8 mouse cellular contexts compared by ENCODE assay signal in genomic region chr14:20180751-20181162, GRCm38 (mm10). TPM values are rescaled to one million over a fixed set of nuclear protein-coding genes. Genes with fewer than 3 reads are reported as not detected.
DNase-seq lines count a peak whose midpoint lies in the region; ATAC-seq and TF ChIP-seq lines count a peak whose summit lies in the region.

No protein-coding gene starts in this region.

- no peaks in the 10 kb centered on the region for H3K9me3 ChIP-seq in heart, embryonic 10.5 days
- H3K9me3 ChIP-seq in limb, embryonic 10.5 days (replicated peaks) = no peaks in the 10 kb centered on the region
- no peaks in the 10 kb centered on the region for H3K9me3 ChIP-seq in stomach, embryonic 15.5 days

- no peak overlapping the region for H3K4me3 ChIP-seq in cerebellum, adult 2 months (replicated peaks; ENCODE audit: insufficient read depth, low read depth, low read length)
- peak overlapping the region; percentile 87 for H3K4me3 ChIP-seq in bone marrow, adult 2 months (replicated peaks; ENCODE audit: control insufficient read depth, low read depth, low read length)
- H3K4me3 ChIP-seq in heart, embryonic 10.5 days = peak overlapping the region; percentile 69
- H3K4me3 ChIP-seq in limb, embryonic 10.5 days = peak overlapping the region; percentile 68
- H3K4me3 ChIP-seq in stomach, embryonic 15.5 days (replicated peaks) = peak overlapping the region; percentile 61

- peak overlapping the region; percentile 88 for H3K4me2 ChIP-seq in stomach, embryonic 15.5 days

- TF ChIP-seq CTCF in cerebellum, adult 2 months (IDR thresholded peaks at IDR 0.05; ENCODE audit: borderline replicate concordance, insufficient read depth, low read depth, low read length) = no peak
- no peak for TF ChIP-seq CTCF in bone marrow, adult 2 months (IDR thresholded peaks at IDR 0.05; ENCODE audit: control insufficient read depth, insufficient read depth, low read length)

- H3K36me3 ChIP-seq in heart, embryonic 10.5 days = no peaks in the 10 kb centered on the region
- H3K36me3 ChIP-seq in limb, embryonic 10.5 days = no peaks in the 10 kb centered on the region
- H3K36me3 ChIP-seq in stomach, embryonic 15.5 days = no peaks in the 10 kb centered on the region

- under 1% methylated on average over 24 of the region's 24 CpGs for WGBS in cerebellum, adult 2 months
- WGBS in bone marrow, adult 2 months = 0% methylated on average over 24 of the region's 24 CpGs
- under 1% methylated on average over 24 of the region's 24 CpGs for WGBS in heart, embryonic 10.5 days
- WGBS in limb, embryonic 10.5 days = 1% methylated on average over 24 of the region's 24 CpGs
- under 1% methylated on average over 24 of the region's 24 CpGs for WGBS in stomach, embryonic 15.5 days

- TF ChIP-seq POLR2A in cerebellum, adult 2 months (IDR thresholded peaks at IDR 0.05; ENCODE audit: borderline replicate concordance, insufficient read depth, low read length) = no peak
- TF ChIP-seq POLR2A in bone marrow, adult 2 months (IDR thresholded peaks at IDR 0.05; ENCODE audit: borderline replicate concordance, control insufficient read depth, low read depth, low read length) = no peak

- H3K27ac ChIP-seq in cerebellum, adult 2 months (ENCODE audit: insufficient read depth, low read length) = no peak overlapping the region
- H3K27ac ChIP-seq in bone marrow, adult 2 months (ENCODE audit: control insufficient read depth, insufficient read depth, low read depth, low read length, poor library complexity) = no peak overlapping the region; the same call in 1 of the 2 replicates
- H3K27ac ChIP-seq in heart, embryonic 10.5 days = peak overlapping the region; percentile 87
- peak overlapping the region; percentile 89 for H3K27ac ChIP-seq in limb, embryonic 10.5 days
- no peak overlapping the region for H3K27ac ChIP-seq in stomach, embryonic 15.5 days

- no peaks in the 10 kb centered on the region; the same call in 1 of the 2 replicates for H3K27me3 ChIP-seq in cerebellum, adult 2 months (ENCODE audit: control insufficient read depth, insufficient read depth, low read length)
- no peaks in the 10 kb centered on the region for H3K27me3 ChIP-seq in heart, embryonic 10.5 days (ENCODE audit: insufficient read depth, poor library complexity, severe bottlenecking)
- H3K27me3 ChIP-seq in limb, embryonic 10.5 days (ENCODE audit: low read depth, poor library complexity, severe bottlenecking) = no peaks in the 10 kb centered on the region
- H3K27me3 ChIP-seq in stomach, embryonic 15.5 days (replicated peaks) = no peaks in the 10 kb centered on the region

- ATAC-seq in cerebellum, adult (ENCODE audit: insufficient number of reproducible peaks, low FRiP score, low TSS enrichment) = 0 out of 2 replicates have a peak, but pooled peaks have one; percentile 31
- peak; percentile 75 for ATAC-seq in megakaryocyte-erythroid progenitor cell, adult 5-6 weeks (replicated peaks; ENCODE audit: low FRiP score, low TSS enrichment, poor library complexity, severe bottlenecking)
- ATAC-seq in stomach, embryonic 15.5 days (ENCODE audit: insufficient read depth, low FRiP score, low read depth) = peak; percentile 35; the same call in 1 of the 2 replicates

- no peaks in the 10 kb centered on the region; the same call in 1 of the 2 replicates for H3K4me1 ChIP-seq in cerebellum, adult 2 months (ENCODE audit: control insufficient read depth, insufficient read depth, low read length)
- H3K4me1 ChIP-seq in bone marrow, adult 2 months (ENCODE audit: control insufficient read depth, insufficient read depth, low read length) = no peaks in the 10 kb centered on the region; the same call in 1 of the 2 replicates
- H3K4me1 ChIP-seq in heart, embryonic 10.5 days = peaks cover 41% of the 10 kb centered on the region
- H3K4me1 ChIP-seq in limb, embryonic 10.5 days = peaks cover 56% of the 10 kb centered on the region
- peaks cover 28% of the 10 kb centered on the region for H3K4me1 ChIP-seq in stomach, embryonic 15.5 days

- DNase-seq in cerebellum, adult 2 months = no peak
- peak; percentile 82 for DNase-seq in heart, embryonic 10.5 days (ENCODE audit: low spot score)
- DNase-seq in limb, embryonic 10.5 days (ENCODE audit: low spot score) = peak; percentile 58
- no peak for DNase-seq in cerebellum, postnatal 14 days

- peak overlapping the region; percentile 26; the same call in 1 of the 2 replicates for H3K9ac ChIP-seq in stomach, embryonic 15.5 days

RNA-seq across cellular contexts. Expression of gene Kcnk5, which starts 0.9 kb away (rescaled TPM):
- polyA plus RNA-seq in cerebellum, adult 2 months (2012; rRNA removed) = 0.85 and 1.1 TPM in 2 replicates
- polyA plus RNA-seq in bone marrow, adult 2 months (2011; ENCODE audit: insufficient read depth, insufficient read length, low replicate concordance, missing spikeins) = 1.3 and 5.4 TPM in 2 replicates
- 4.4 and 7.1 TPM in 2 replicates for polyA plus RNA-seq in heart, embryonic 10.5 days (2016; fragmentation: Nextera tagmentation; extraction: Ambion mirVana)
- polyA plus RNA-seq in limb, embryonic 10.5 days (2016; fragmentation: Nextera tagmentation; extraction: Ambion mirVana) = 7.3 and 8.9 TPM in 2 replicates
- 7.4 and 7.7 TPM in 2 replicates for total RNA-seq in megakaryocyte-erythroid progenitor cell, adult 5-6 weeks (2014; fragmentation: Nextera tagmentation)
- 5.4 and 9.4 TPM in 2 replicates for total RNA-seq in megakaryocyte-erythroid progenitor cell, adult 5-6 weeks (2017)
- polyA plus RNA-seq in stomach, embryonic 15.5 days (2015; fragmentation: Nextera tagmentation; extraction: Ambion mirVana) = 7.6 and 7.9 TPM in 2 replicates

RNA-seq across cellular contexts. Expression of gene Saysd1, which starts 42.4 kb away (rescaled TPM):
- 7.5 and 7.8 TPM in 2 replicates for polyA plus RNA-seq in cerebellum, adult 2 months (2012; rRNA removed)
- polyA plus RNA-seq in bone marrow, adult 2 months (2011; ENCODE audit: insufficient read depth, insufficient read length, low replicate concordance, missing spikeins) = 0.97 and 5.9 TPM in 2 replicates
- 7.8 and 10.5 TPM in 2 replicates for polyA plus RNA-seq in heart, embryonic 10.5 days (2016; fragmentation: Nextera tagmentation; extraction: Ambion mirVana)
- 11.5 and 12.3 TPM in 2 replicates for polyA plus RNA-seq in limb, embryonic 10.5 days (2016; fragmentation: Nextera tagmentation; extraction: Ambion mirVana)
- 2.1 and 3.9 TPM in 2 replicates for total RNA-seq in megakaryocyte-erythroid progenitor cell, adult 5-6 weeks (2014; fragmentation: Nextera tagmentation)
- 1.6 and 2.1 TPM in 2 replicates for total RNA-seq in megakaryocyte-erythroid progenitor cell, adult 5-6 weeks (2017)
- 11.8 and 13.1 TPM in 2 replicates for polyA plus RNA-seq in stomach, embryonic 15.5 days (2015; fragmentation: Nextera tagmentation; extraction: Ambion mirVana)

Comparison
In these comparisons a context has a peak if more than half of its experiments do, and no peak if none do; other contexts are left out.
1. DNase-seq: peak in heart, embryonic 10.5 days (single experiment) and limb, embryonic 10.5 days (single experiment); none in cerebellum, adult 2 months (0 of 2) and cerebellum, postnatal 14 days (0 of 2).
2. H3K27ac ChIP-seq: peak in heart, embryonic 10.5 days (single experiment) and limb, embryonic 10.5 days (single experiment); none in cerebellum, adult 2 months (single experiment), bone marrow, adult 2 months (single experiment) and stomach, embryonic 15.5 days (single experiment).
3. Peak in every context shown above with its lines, with median percentiles within 50 percentile points of each other: ATAC-seq.